Mouse (Mus musculus): ENCODE results near the gene Sox5. TPM values are rescaled to one million over a fixed set of nuclear protein-coding genes. Genes with fewer than 3 reads are reported as not detected.
A peak's percentile ranks its signal among the peaks of the same experiment; 100 is the strongest.

Sox5 gene
- polyA plus RNA-seq, 2 experiments from 2014 or later: 0.07 to 0.08 TPM

DNA sequence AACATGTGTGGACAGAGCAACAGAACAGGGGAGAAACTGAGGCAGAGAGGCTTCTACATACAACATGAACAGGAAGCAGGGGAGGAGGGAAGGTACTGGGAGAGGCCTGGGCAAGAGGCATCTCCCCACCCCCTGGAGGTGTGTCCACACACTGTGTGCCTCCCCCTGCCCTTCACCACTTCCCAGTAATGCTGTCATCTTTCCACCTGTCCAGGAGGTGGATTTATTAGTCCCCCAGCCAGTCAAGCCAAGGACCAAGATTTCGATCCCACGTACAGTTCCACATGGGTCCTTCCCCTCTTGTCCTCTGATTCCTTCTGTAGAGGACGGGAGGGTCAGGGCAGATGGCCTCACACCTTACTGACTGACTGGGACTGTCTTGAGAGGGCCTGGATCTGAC lies 866.1 kb downstream of the Sox5 start:
- ATAC-seq: no peak

GRCm38 (mm10) chr6:143912316-143912715 lies 869.5 kb downstream of the Sox5 start:
- no peak for ATAC-seq

DNA sequence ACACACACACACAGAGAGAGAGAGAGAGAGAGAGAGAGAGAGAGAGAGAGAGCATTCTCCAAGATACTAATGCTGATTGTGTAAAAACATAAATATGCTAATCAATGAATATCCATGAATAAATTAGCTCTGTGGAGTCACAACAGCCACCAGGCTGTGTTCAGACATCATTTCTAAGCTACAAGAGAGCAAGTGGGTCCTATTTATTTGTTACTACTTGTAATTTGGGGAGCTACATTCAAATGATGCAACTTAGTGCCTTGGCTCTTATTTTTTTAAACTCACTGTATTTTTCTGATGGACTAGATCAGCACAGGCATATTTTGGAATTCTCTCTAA lies 877.1 kb downstream of the Sox5 start:
- ATAC-seq: no peak

- no peak for ATAC-seq
Measured at GRCm38 (mm10) chr6:143903981-143904692, 877.6 kb downstream of the Sox5 start.

GRCm38 (mm10) chr6:143900871-143901270 lies 880.9 kb downstream of the Sox5 start:
- ATAC-seq: no peak

DNA sequence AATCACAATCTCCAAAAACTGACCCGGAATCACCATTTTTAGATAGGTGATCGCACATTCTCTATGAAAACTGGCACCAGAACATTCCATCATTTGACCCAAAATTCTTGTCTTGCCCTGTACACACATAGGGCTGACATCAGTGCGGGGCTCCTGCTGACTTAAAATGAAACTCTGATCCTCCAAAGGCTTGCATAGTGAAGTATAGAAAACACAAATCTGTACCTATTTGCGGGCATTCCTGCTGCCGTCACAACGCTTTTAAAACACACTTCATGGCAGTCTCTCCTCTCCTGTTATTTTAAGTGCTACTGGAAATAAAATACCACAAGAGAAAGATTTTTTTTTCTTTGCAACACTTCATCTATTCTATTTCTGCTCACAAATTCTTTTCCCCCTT lies 886.7 kb downstream of the Sox5 start:
- no peak for ATAC-seq

- no peak for ATAC-seq
Measured at GRCm38 (mm10) chr6:143892869-143893268, 888.9 kb downstream of the Sox5 start.

- no peak for ATAC-seq
Measured at GRCm38 (mm10) chr6:143888556-143888955, 893.2 kb downstream of the Sox5 start.

DNA sequence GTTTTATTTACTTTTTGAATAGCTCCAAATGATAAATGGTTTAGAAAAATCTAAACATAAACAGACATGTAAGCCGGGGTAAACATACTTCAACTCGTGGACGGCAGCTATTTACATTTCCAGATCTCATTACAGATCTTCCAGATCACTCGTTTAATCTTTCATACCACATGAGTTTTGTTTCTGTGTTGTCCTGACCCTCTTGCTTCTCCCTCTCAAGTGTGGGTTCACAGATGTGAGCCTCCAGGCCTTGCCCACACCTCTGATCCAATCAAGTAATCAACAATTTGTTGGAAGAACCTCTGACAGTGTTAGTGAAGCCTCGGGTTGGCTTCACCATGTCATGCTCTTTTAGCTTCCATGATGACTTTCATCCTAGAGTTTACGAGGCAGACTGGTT lies 903.3 kb downstream of the Sox5 start:
- no peak for ATAC-seq

DNA sequence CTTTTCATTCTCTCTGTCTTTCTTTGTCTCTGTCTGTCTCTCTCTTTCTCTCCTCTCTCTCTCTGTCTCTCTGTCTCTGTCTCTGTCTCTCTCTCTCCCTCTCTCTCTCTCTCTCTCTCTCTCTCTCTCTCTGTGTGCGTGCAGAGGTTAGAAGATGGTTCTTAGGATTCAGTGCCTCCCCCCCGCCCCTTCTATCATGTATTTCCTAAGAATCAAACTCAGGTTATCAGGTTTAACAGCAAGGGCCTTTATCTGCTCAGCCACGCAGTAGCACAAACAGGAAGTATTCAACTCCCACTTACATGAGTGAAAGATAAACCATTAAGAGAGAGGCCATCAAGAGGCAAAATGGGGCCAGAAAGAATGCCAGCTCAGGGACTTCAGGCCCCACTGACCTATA lies 913.0 kb downstream of the Sox5 start:
- no peak for ATAC-seq

DNA sequence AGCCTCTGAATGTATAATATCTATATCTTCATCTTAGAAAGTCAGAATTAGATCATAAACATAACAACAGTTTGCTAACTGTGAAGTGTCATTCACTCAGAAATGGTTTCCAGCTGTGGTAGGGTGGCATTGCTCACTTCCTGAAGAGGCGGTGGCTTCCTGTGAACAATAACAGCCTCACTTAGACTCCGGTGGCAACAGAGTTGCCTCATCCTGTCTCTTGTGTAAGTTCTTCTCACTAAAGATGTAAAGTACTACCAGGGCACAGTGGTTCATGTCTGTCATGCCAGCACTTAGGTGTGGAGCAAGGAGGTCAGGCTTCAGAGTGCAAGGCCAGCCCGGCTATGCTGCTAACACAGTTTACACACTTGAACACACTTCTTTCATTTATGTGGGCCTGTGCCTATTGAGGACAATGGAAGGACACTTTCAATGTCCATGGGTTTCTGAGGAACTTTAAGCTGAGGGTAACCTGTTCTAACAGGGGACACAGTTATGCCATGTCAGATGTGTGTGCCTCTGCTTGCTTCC lies 913.6 kb downstream of the Sox5 start:
- peak; percentile 92 for ATAC-seq

- ATAC-seq: no peak
Measured at GRCm38 (mm10) chr6:143867029-143867428, 914.7 kb downstream of the Sox5 start.

DNA sequence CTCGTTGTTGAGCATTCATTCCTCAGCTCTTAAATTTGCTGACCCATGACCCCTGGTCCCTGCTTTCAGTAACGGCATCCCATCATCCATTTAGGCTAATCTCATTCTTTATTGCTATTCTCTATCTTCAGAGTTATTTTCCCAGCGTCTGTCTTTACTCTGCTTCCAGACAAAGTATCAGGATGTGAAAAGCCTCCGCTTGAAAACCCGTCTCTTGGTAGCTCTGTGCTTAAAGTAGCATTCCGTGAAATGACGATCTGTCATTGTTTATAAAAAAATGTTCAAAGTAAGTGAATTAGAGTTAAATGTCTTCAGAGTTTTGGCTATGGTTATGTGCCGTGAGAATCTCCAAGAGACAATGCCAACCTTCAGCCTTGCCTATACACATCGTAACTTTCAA lies 915.2 kb downstream of the Sox5 start:
- no peak for ATAC-seq

GRCm38 (mm10) chr6:143862611-143863110 lies 919.1 kb downstream of the Sox5 start:
- ATAC-seq: no peak

- no peak for ATAC-seq
Measured at GRCm38 (mm10) chr6:143860036-143860435, 921.7 kb downstream of the Sox5 start.

DNA sequence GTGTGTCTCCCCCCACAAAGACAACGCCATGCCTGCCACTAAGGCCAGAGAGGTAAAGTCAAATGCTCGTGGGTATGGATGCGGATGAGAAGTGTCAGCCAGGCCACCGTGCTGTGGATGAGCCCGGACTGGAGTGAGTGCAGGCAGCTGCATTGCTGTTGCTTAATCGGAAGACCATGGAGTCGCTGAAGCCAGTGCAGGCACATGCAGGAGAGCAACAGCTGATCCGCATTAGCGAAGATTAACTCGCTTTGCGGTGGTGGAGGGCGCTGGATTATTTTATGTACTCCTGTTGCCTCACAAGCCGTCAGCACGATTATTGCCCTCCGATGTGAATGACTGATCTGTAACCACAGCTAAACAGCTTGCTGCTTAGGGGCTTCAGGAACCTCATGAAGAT lies 922.2 kb downstream of the Sox5 start:
- no peak for ATAC-seq

GRCm38 (mm10) chr6:143858551-143858950 lies 923.2 kb downstream of the Sox5 start:
- no peak for ATAC-seq

- no peak for ATAC-seq
Measured at GRCm38 (mm10) chr6:143857376-143857775, 924.4 kb downstream of the Sox5 start.

- ATAC-seq: no peak
Measured at GRCm38 (mm10) chr6:143855421-143855820, 926.4 kb downstream of the Sox5 start.

GRCm38 (mm10) chr6:143854031-143854430 lies 927.7 kb downstream of the Sox5 start:
- ATAC-seq: no peak

GRCm38 (mm10) chr6:143845761-143846160 lies 936.0 kb downstream of the Sox5 start:
- ATAC-seq: no peak

DNA sequence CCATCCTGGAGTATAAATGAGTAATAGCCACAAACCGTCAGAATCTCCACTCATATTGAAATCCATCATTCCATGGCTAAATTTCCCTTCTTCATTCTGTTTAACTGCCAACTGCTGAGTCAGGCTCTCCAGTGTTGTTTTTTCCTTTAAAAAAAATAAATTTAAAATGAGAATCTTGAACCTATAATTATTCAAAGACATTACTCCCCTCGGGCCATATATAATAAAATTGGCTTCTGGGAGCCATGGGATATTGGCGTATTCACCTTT lies 937.1 kb downstream of the Sox5 start:
- no peak for ATAC-seq

DNA sequence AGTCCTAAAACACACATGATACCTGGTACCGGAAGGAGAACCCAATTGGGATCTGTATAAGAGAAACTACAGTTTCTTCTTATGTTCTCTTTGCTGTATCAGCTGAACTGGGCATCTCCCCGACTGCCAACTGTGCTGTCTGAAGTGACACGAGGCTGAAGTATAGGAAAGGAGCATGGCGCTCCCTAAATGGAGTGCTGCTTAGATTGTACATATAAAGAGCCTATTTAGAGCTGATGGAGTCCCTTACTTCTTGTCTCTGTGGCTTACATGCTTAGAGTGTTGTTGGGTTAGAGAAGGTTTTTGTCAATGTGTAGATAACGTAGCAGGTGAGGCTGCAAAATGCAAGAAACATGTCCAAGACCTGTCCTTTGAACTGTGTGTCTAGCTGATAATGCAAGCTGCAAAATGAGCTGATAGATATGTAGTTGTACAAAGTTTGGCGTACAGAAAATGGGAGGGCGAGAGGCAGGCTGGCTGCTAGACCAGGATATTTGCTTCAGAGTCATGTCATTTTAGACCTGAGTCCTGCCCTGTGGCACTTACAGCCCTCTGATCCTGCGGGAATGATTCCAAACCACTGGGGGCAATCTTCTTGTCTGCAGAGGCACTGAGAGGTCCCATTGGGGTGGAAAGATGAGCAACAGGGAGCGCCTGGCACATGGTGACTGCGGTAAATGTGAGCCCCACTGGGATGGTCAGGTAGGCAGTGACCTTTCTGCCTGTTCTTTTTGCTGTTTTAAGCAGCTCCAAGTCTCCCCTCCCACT lies 937.7 kb downstream of the Sox5 start:
- ATAC-seq: no peak

- ATAC-seq: no peak
Measured at GRCm38 (mm10) chr6:143841954-143842353, 939.8 kb downstream of the Sox5 start.

Measured in CD4-positive, CD25-positive, alpha-beta regulatory T cell, adult 4 months (primary cell).